Mouse (Mus musculus) monocyte, adult 2 months (primary cell): ENCODE measurements around the gene Fam47e.

ENCODE experiments used
- DNase-seq, 2 experiments: peaks; one replicate each; pipeline ENCODE4 v3.0.0; 2022; ENCODE audit warnings: low spot score in 2 of 2, low read depth in 1 of 2

The Fam47e gene

GRCm38 (mm10) chr5:92602691-92603690 is 48.1 kb downstream of the Fam47e start, which contains the start of gene Stbd1:
Stbd1 (plus strand) TSS chr5:92603041.
- DNase-seq: no peak

GRCm38 (mm10) chr5:92604452-92605247 is 49.8 kb downstream of the Fam47e start:
- no peak for DNase-seq

- no peak for DNase-seq
Measured at GRCm38 (mm10) chr5:92607492-92608229, 52.8 kb downstream of the Fam47e start.

GRCm38 (mm10) chr5:92612756-92613155 is 57.9 kb downstream of the Fam47e start:
- no peak for DNase-seq

GRCm38 (mm10) chr5:92621883-92622282 is 67.0 kb downstream of the Fam47e start:
- no peak for DNase-seq

GRCm38 (mm10) chr5:92627896-92628295 is 73.0 kb downstream of the Fam47e start:
- DNase-seq: no peak

GRCm38 (mm10) chr5:92633526-92633925 is 78.7 kb downstream of the Fam47e start:
- DNase-seq: no peak

GRCm38 (mm10) chr5:92634916-92635315 is 80.0 kb downstream of the Fam47e start:
- no peak for DNase-seq

- no peak for DNase-seq
Measured at GRCm38 (mm10) chr5:92635891-92636290, 81.0 kb downstream of the Fam47e start.

GRCm38 (mm10) chr5:92640861-92641260 is 86.0 kb downstream of the Fam47e start:
- DNase-seq: no peak
